Mouse (Mus musculus) testis, adult 2 months (tissue): ENCODE measurements around the gene Stk17b. TPM values are rescaled to one million over a fixed set of nuclear protein-coding genes. Genes with fewer than 3 reads are reported as not detected.

Source experiments
- H3K27ac ChIP-seq: fragments of 200-500 bp; 2 replicates; pipeline ENCODE4 v1.5.1; 2012; ENCODE audit warnings: low read depth, low read length; ENCODE audit not compliant: control insufficient read depth, insufficient read depth
- H3K27me3 ChIP-seq: fragments of 200-500 bp; 2 replicates; pipeline ENCODE4 v1.6.1; 2012; ENCODE audit warnings: mild to moderate bottlenecking, low read length, moderate library complexity; ENCODE audit not compliant: control insufficient read depth, insufficient read depth
- H3K36me3 ChIP-seq: fragments of 200-500 bp; 2 replicates; pipeline ENCODE4 v1.6.1; 2012; ENCODE audit warnings: mild to moderate bottlenecking, low read length; ENCODE audit not compliant: control insufficient read depth, insufficient read depth
- H3K4me1 ChIP-seq: fragments of 200-500 bp; 2 replicates; pipeline ENCODE4 v1.6.1; 2012; ENCODE audit warnings: low read length; ENCODE audit not compliant: control insufficient read depth, insufficient read depth
- H3K4me3 ChIP-seq: fragments of 200-500 bp; 2 replicates; pipeline ENCODE4 v1.5.1; 2012; ENCODE audit warnings: low read depth, mild to moderate bottlenecking, low read length, moderate library complexity, mixed read lengths; ENCODE audit not compliant: control insufficient read depth
- CTCF ChIP-seq: fragments of 200-500 bp; IDR thresholded peaks from 2 replicates; pipeline ENCODE4 v1.5.1; 2012; ENCODE audit warnings: low read depth, mild to moderate bottlenecking, inconsistent platforms, low read length, moderate library complexity; ENCODE audit not compliant: control insufficient read depth, insufficient read depth, insufficient replicate concordance
- POLR2A ChIP-seq: fragments of 200-500 bp; IDR thresholded peaks from 2 replicates; pipeline ENCODE4 v1.6.1; 2012; ENCODE audit warnings: low read depth, mild to moderate bottlenecking, inconsistent platforms, low read length, moderate library complexity; ENCODE audit not compliant: control insufficient read depth
- polyA plus RNA-seq: library from polyadenylated mRNA; depleted of rRNA; stranded (reverse); fragments of >200 nt; gene quantifications from 2 replicates; pipeline ENCODE4 v1.2.3, GENCODE M21; 2012

Stk17b gene
- polyA plus RNA-seq, 1 experiment: 6.9 TPM

DNA sequence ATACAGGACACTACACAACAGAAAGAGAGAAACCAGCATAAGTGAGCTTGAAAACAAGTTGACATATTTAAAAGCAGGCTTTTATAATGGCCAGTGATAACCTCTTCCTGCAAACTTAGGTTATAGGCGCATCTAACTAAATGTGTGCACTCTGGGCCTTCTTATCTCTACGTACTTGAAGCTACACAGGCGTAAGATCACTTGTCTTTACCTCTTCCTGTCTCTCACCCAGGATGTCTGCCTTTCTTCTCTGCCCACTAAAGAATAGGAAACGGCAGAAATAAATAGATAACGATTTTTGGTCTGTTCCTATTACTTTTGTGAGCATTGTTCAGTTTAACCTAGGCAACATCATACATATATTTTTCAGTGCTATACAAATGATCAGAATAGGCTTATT is 12.1 kb upstream of the Stk17b start:
- Histone ChIP-seq H3K36me3 (no peaks in the 10 kb centered on the region), H3K27me3 (no peaks in the 10 kb centered on the region), H3K4me3 (no peak overlapping the region), H3K4me1 (no peaks in the 10 kb centered on the region), H3K27ac (no peak overlapping the region)
- TF ChIP-seq CTCF (no peak), POLR2A (no peak)

GRCm38 (mm10) chr1:53796271-53796670 is 11.2 kb upstream of the Stk17b start:
- Histone ChIP-seq H3K4me1 (no peaks in the 10 kb centered on the region), H3K4me3 (no peak overlapping the region), H3K27ac (no peak overlapping the region), H3K27me3 (no peaks in the 10 kb centered on the region), H3K36me3 (no peaks in the 10 kb centered on the region)
- TF ChIP-seq CTCF: no peak
- no peak for TF ChIP-seq POLR2A

- Histone ChIP-seq H3K27ac (no peak overlapping the region), H3K4me3 (no peak overlapping the region), H3K27me3 (no peaks in the 10 kb centered on the region), H3K36me3 (no peaks in the 10 kb centered on the region), H3K4me1 (no peaks in the 10 kb centered on the region)
- TF ChIP-seq POLR2A: no peak
- no peak for TF ChIP-seq CTCF
These were observed 10.6 kb upstream of the Stk17b start for GRCm38 (mm10) chr1:53795591-53795990.

DNA sequence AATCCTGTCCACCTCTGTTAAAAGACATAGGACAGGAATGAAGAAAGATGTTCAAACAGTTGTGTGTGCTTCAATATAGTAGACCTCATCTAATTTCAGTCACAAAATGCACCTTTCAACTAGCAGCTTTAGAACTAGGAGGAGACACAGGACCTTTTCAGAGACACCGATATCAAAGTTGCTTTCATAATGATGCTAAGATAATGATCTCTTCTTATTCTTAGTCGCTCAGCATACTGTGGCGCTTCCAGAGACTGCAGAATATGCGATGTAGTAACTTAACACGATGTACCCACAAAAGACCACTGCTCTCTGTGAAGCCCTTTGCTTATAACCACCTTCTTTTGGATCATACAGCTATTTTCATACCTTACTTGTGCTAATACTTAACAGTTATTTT is 10.1 kb upstream of the Stk17b start:
- Histone ChIP-seq H3K27me3 (no peaks in the 10 kb centered on the region), H3K4me3 (no peak overlapping the region), H3K36me3 (no peaks in the 10 kb centered on the region), H3K4me1 (no peaks in the 10 kb centered on the region), H3K27ac (no peak overlapping the region)
- TF ChIP-seq CTCF: no peak
- no peak for TF ChIP-seq POLR2A

DNA sequence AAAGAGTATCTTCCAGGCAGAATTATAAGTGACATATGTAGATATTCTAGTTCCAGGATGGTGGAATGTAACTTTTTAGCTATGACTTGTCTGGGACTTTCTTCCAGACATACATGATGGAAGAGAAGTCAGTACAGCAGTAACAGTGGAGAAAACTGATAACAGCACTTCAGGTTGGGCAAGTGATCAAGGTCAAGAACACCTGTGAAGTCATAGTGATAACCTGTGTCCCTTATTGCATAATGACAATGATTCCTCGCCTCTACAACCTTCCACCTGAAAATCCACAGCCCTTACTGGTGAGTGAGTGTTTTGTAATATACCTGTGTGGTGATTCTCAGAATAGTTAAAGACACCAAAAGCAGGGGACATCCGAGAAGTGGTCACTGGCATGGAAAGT is 9.3 kb upstream of the Stk17b start:
- Histone ChIP-seq H3K36me3 (no peaks in the 10 kb centered on the region), H3K27ac (no peak overlapping the region), H3K4me1 (no peaks in the 10 kb centered on the region), H3K27me3 (no peaks in the 10 kb centered on the region), H3K4me3 (no peak overlapping the region)
- TF ChIP-seq CTCF (no peak), POLR2A (no peak)

DNA sequence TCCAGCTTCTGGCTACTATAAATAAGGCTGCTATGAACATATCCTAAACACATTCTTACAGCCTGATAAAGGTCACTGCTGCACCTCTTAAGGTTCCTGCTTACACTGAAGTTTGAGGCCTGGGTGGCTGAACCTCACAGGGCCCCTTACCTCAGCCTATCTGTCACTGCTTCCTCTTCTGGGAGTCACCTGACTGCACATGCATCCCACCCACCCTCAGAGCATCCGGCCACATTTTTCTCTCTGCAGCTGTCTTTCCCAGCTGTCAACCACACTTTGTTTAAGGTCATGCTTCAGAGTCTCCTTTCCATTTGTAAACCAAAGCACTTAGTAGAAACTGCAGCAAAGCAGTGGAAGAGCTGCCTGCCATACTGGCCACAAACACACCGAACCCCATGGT is 6.3 kb upstream of the Stk17b start:
- no peak overlapping the region for H3K4me3 ChIP-seq
- H3K27me3 ChIP-seq: no peaks in the 10 kb centered on the region
- TF ChIP-seq CTCF (no peak), POLR2A (no peak)
- no peaks in the 10 kb centered on the region for H3K4me1 ChIP-seq
- no peaks in the 10 kb centered on the region for H3K36me3 ChIP-seq
- no peak overlapping the region for H3K27ac ChIP-seq

- H3K27ac ChIP-seq: peak overlapping the region; percentile 98
- H3K36me3 ChIP-seq: no peaks in the 10 kb centered on the region
- peak overlapping the region; percentile 93 for H3K4me3 ChIP-seq
- no peaks in the 10 kb centered on the region; the same call in 1 of the 2 replicates for H3K4me1 ChIP-seq
- TF ChIP-seq POLR2A: no peak; the same call in 1 of the 2 replicates
- TF ChIP-seq CTCF: no peak
- no peaks in the 10 kb centered on the region for H3K27me3 ChIP-seq
These were observed 718 bp downstream of the Stk17b start for GRCm38 (mm10) chr1:53784291-53784720.

- H3K36me3 ChIP-seq: no peaks in the 10 kb centered on the region
- H3K27me3 ChIP-seq: no peaks in the 10 kb centered on the region
- peak overlapping the region; percentile 24; the same call in 1 of the 2 replicates for H3K4me3 ChIP-seq
- H3K27ac ChIP-seq: no peak overlapping the region
- TF ChIP-seq CTCF (no peak), POLR2A (no peak)
- no peaks in the 10 kb centered on the region; the same call in 1 of the 2 replicates for H3K4me1 ChIP-seq
These were observed 2.1 kb downstream of the Stk17b start for GRCm38 (mm10) chr1:53782956-53783355.
